Mouse (Mus musculus) skeletal muscle tissue, adult 2 months (tissue): ENCODE data around the gene Atp1a2.
"Not testable (repeated sequence)": the region's sequence is repeated elsewhere in the genome, so short reads cannot be mapped to it uniquely, and the experiment has no call there.

Experiments used
- DNase-seq: peaks from one replicate; pipeline ENCODE4 v3.0.0-alpha.2; 2012; ENCODE audit warnings: low read depth, low spot score

Gene Atp1a2

GRCm38 (mm10) chr1:172273386-172273785, 24.5 kb downstream of the Atp1a2 start:
- peak; percentile 77 for DNase-seq

GRCm38 (mm10) chr1:172271765-172272164, 26.1 kb downstream of the Atp1a2 start:
- DNase-seq = no peak

GRCm38 (mm10) chr1:172271208-172271607, 26.7 kb downstream of the Atp1a2 start:
- DNase-seq = no peak

GRCm38 (mm10) chr1:172261477-172262078, 36.3 kb downstream of the Atp1a2 start, which contains the start of gene Igsf8:
TSS of gene Igsf8 (plus strand) at chr1:172261641.
- DNase-seq = no peak

- no peak for DNase-seq
Measured at GRCm38 (mm10) chr1:172258314-172258713, 39.5 kb downstream of the Atp1a2 start, which contains the start of gene Atp1a4. TSS of gene Atp1a4 (minus strand) at chr1:172258414.

- no peak for DNase-seq
Measured at GRCm38 (mm10) chr1:172247679-172248078, 50.2 kb downstream of the Atp1a2 start.

- DNase-seq = no peak
Measured at GRCm38 (mm10) chr1:172247216-172247615, 50.6 kb downstream of the Atp1a2 start.

GRCm38 (mm10) chr1:172244645-172245044, 53.2 kb downstream of the Atp1a2 start:
- DNase-seq = not testable (repeated sequence)

- peak; percentile 71 for DNase-seq
Measured at GRCm38 (mm10) chr1:172243547-172244205, 54.2 kb downstream of the Atp1a2 start.

- DNase-seq = peak; percentile 82
Measured at GRCm38 (mm10) chr1:172242401-172242800, 55.5 kb downstream of the Atp1a2 start.

- no peak for DNase-seq
Measured at GRCm38 (mm10) chr1:172240945-172241708, 56.7 kb downstream of the Atp1a2 start.

- no peak for DNase-seq
Measured at GRCm38 (mm10) chr1:172229215-172229614, 68.6 kb downstream of the Atp1a2 start.

- DNase-seq = no peak
Measured at GRCm38 (mm10) chr1:172228209-172228608, 69.7 kb downstream of the Atp1a2 start.
